Mouse (Mus musculus): ENCODE data around the gene Gemin8. TPM values are rescaled to one million over a fixed set of nuclear protein-coding genes. Genes with fewer than 3 reads are reported as not detected.

Gene Gemin8
- polyA plus RNA-seq, 1 experiment, result not detected

- TF ChIP-seq POLR2A (IDR thresholded peaks at IDR 0.05; ENCODE audit: insufficient read depth, low read depth, low read length), result no peak
- TF ChIP-seq CTCF (IDR thresholded peaks at IDR 0.05; ENCODE audit: insufficient read depth, low read depth, low read length), result no peak
- H3K27ac ChIP-seq (ENCODE audit: insufficient read depth, low read depth, low read length), result no peak overlapping the region
- WGBS, result 63% methylated on average over 6 of the region's 6 CpGs
- H3K4me3 ChIP-seq (ENCODE audit: insufficient read depth, low read depth, low read length), result no peak overlapping the region
- no peaks in the 10 kb centered on the region for H3K4me1 ChIP-seq (ENCODE audit: control insufficient read depth, insufficient read depth, low read length)
Measured at GRCm38 (mm10) chrX:166216248-166216647, 46.0 kb downstream of the Gemin8 start.

- H3K4me1 ChIP-seq (ENCODE audit: control insufficient read depth, insufficient read depth, low read length), result no peaks in the 10 kb centered on the region
- WGBS, result 88% methylated on average over 8 of the region's 8 CpGs
- no peak for TF ChIP-seq CTCF (IDR thresholded peaks at IDR 0.05; ENCODE audit: insufficient read depth, low read depth, low read length)
- no peak for TF ChIP-seq POLR2A (IDR thresholded peaks at IDR 0.05; ENCODE audit: insufficient read depth, low read depth, low read length)
- no peak overlapping the region for H3K4me3 ChIP-seq (ENCODE audit: insufficient read depth, low read depth, low read length)
- H3K27ac ChIP-seq (ENCODE audit: insufficient read depth, low read depth, low read length), result no peak overlapping the region
Measured at GRCm38 (mm10) chrX:166216720-166217119, 46.5 kb downstream of the Gemin8 start.

GRCm38 (mm10) chrX:166219331-166219730 lies 49.1 kb downstream of the Gemin8 start:
- no peak for TF ChIP-seq CTCF (IDR thresholded peaks at IDR 0.05; ENCODE audit: insufficient read depth, low read depth, low read length)
- TF ChIP-seq POLR2A (IDR thresholded peaks at IDR 0.05; ENCODE audit: insufficient read depth, low read depth, low read length), result no peak
- Histone ChIP-seq H3K27ac (ENCODE audit: insufficient read depth, low read depth, low read length) (no peak overlapping the region), H3K4me3 (ENCODE audit: insufficient read depth, low read depth, low read length) (no peak overlapping the region), H3K4me1 (ENCODE audit: control insufficient read depth, insufficient read depth, low read length) (no peaks in the 10 kb centered on the region)
- WGBS, result 74% methylated on average over 5 of the region's 5 CpGs

GRCm38 (mm10) chrX:166226856-166227255 lies 56.6 kb downstream of the Gemin8 start:
- H3K4me1 ChIP-seq (ENCODE audit: control insufficient read depth, insufficient read depth, low read length), result peaks cover 2% of the 10 kb centered on the region; the same call in 1 of the 2 replicates
- no peak for TF ChIP-seq POLR2A (IDR thresholded peaks at IDR 0.05; ENCODE audit: insufficient read depth, low read depth, low read length)
- TF ChIP-seq CTCF (IDR thresholded peaks at IDR 0.05; ENCODE audit: insufficient read depth, low read depth, low read length), result no peak
- no peak overlapping the region for H3K4me3 ChIP-seq (ENCODE audit: insufficient read depth, low read depth, low read length)
- H3K27ac ChIP-seq (ENCODE audit: insufficient read depth, low read depth, low read length), result no peak overlapping the region
- WGBS, result 47% methylated on average over 5 of the region's 5 CpGs

GRCm38 (mm10) chrX:166229750-166230149 lies 59.5 kb downstream of the Gemin8 start:
- TF ChIP-seq CTCF (IDR thresholded peaks at IDR 0.05; ENCODE audit: insufficient read depth, low read depth, low read length), result no peak
- TF ChIP-seq POLR2A (IDR thresholded peaks at IDR 0.05; ENCODE audit: insufficient read depth, low read depth, low read length), result no peak

GRCm38 (mm10) chrX:166230515-166231267 lies 60.4 kb downstream of the Gemin8 start:
- H3K4me3 ChIP-seq (ENCODE audit: insufficient read depth, low read depth, low read length), result no peak overlapping the region
- H3K27ac ChIP-seq (ENCODE audit: insufficient read depth, low read depth, low read length), result no peak overlapping the region
- H3K4me1 ChIP-seq (ENCODE audit: control insufficient read depth, insufficient read depth, low read length), result peaks cover 2% of the 10 kb centered on the region; the same call in 1 of the 2 replicates
- no peak for TF ChIP-seq CTCF (IDR thresholded peaks at IDR 0.05; ENCODE audit: insufficient read depth, low read depth, low read length)
- TF ChIP-seq POLR2A (IDR thresholded peaks at IDR 0.05; ENCODE audit: insufficient read depth, low read depth, low read length), result no peak
- WGBS, result 91% methylated on average over 6 of the region's 6 CpGs

More at GRCm38 (mm10) chrX:166229750-166230149, 59.5 kb downstream of the Gemin8 start:
- 89% methylated on average over 3 of the region's 3 CpGs for WGBS
- Histone ChIP-seq H3K27ac (ENCODE audit: insufficient read depth, low read depth, low read length) (no peak overlapping the region), H3K4me1 (ENCODE audit: control insufficient read depth, insufficient read depth, low read length) (peaks cover 2% of the 10 kb centered on the region; the same call in 1 of the 2 replicates), H3K4me3 (ENCODE audit: insufficient read depth, low read depth, low read length) (no peak overlapping the region)

GRCm38 (mm10) chrX:166236131-166236530 lies 65.9 kb downstream of the Gemin8 start:
- 60% methylated on average over 2 of the region's 2 CpGs for WGBS

GRCm38 (mm10) chrX:166238831-166239460 lies 68.7 kb downstream of the Gemin8 start, which contains the start of gene Gpm6b:
TSS of gene Gpm6b (plus strand) at chrX:166238911.
- H3K4me1 ChIP-seq (ENCODE audit: control insufficient read depth, insufficient read depth, low read length), result no peaks in the 10 kb centered on the region; the same call in 1 of the 2 replicates
- 17% methylated on average over 56 of the region's 63 CpGs for WGBS
- 0 out of 2 replicates have a peak within 1 kb of the TSS, but pooled peaks have one; percentile 40 for H3K27ac ChIP-seq (ENCODE audit: insufficient read depth, low read depth, low read length)
- TF ChIP-seq CTCF (IDR thresholded peaks at IDR 0.05; ENCODE audit: insufficient read depth, low read depth, low read length), result no peak
- no peak for TF ChIP-seq POLR2A (IDR thresholded peaks at IDR 0.05; ENCODE audit: insufficient read depth, low read depth, low read length)
- peak within 1 kb of the TSS; percentile 82 for H3K4me3 ChIP-seq (ENCODE audit: insufficient read depth, low read depth, low read length)

More at GRCm38 (mm10) chrX:166236131-166236530, 65.9 kb downstream of the Gemin8 start:
- no peak for TF ChIP-seq POLR2A (IDR thresholded peaks at IDR 0.05; ENCODE audit: insufficient read depth, low read depth, low read length)
- TF ChIP-seq CTCF (IDR thresholded peaks at IDR 0.05; ENCODE audit: insufficient read depth, low read depth, low read length), result no peak
- H3K27ac ChIP-seq (ENCODE audit: insufficient read depth, low read depth, low read length), result no peak overlapping the region
- H3K4me3 ChIP-seq (ENCODE audit: insufficient read depth, low read depth, low read length), result no peak overlapping the region
- H3K4me1 ChIP-seq (ENCODE audit: control insufficient read depth, insufficient read depth, low read length), result no peaks in the 10 kb centered on the region; the same call in 1 of the 2 replicates

GRCm38 (mm10) chrX:166239520-166239919 lies 69.3 kb downstream of the Gemin8 start:
- Histone ChIP-seq H3K4me1 (ENCODE audit: control insufficient read depth, insufficient read depth, low read length) (no peaks in the 10 kb centered on the region; the same call in 1 of the 2 replicates), H3K27ac (ENCODE audit: insufficient read depth, low read depth, low read length) (0 out of 2 replicates have a peak overlapping the region, but pooled peaks have one; percentile 40), H3K4me3 (ENCODE audit: insufficient read depth, low read depth, low read length) (peak overlapping the region; percentile 82)
- TF ChIP-seq CTCF (IDR thresholded peaks at IDR 0.05; ENCODE audit: insufficient read depth, low read depth, low read length) (no peak), POLR2A (IDR thresholded peaks at IDR 0.05; ENCODE audit: insufficient read depth, low read depth, low read length) (no peak)
- 23% methylated on average over 13 of the region's 13 CpGs for WGBS

Other genes with a start within 250 kb of the Gemin8 start
- 307 and 403 TPM in 2 replicates for gene Gpm6b, start 68.5 kb downstream of the Gemin8 start, polyA plus RNA-seq (2012; ENCODE audit: insufficient read depth, insufficient read length, low replicate concordance, missing spikeins)